Mouse (Mus musculus): ENCODE measurements around the gene Lin54. TPM values are rescaled to one million over a fixed set of nuclear protein-coding genes. Genes with fewer than 3 reads are reported as not detected.

Lin54 gene
- polyA plus RNA-seq, 1 experiment = 5.2 TPM

DNA sequence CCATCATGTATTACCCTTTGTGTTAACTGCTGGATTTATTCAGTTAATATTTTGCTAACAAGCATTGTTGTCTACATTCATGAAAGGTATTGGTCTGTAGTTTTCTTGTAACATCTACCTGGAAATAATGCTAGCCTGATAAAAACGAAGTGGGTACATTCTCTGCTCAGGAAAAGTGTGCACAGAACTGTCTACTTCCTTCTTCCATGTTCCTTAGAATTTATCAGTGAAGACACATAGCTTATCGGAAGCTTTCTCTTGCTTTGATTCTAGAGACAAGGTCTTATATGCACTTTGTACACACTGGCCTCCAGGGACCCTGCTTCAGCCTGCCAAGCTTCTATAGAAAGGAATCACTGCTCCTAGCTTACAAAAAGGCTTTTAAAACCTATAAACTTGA lies 11.1 kb downstream of the Lin54 start:
- peaks cover 64% of the 10 kb centered on the region for H3K79me3 ChIP-seq (ENCODE audit: low read depth)
- TF ChIP-seq MYOD1 (IDR thresholded peaks at IDR 0.05; ENCODE audit: control insufficient read depth, insufficient read length, low read depth) (no peak), USF1 (IDR thresholded peaks at IDR 0.05; ENCODE audit: low read depth) (no peak), MYOG (IDR thresholded peaks at IDR 0.05; ENCODE audit: control insufficient read depth, extremely low read depth, insufficient read length) (no peak), CEBPB (IDR thresholded peaks at IDR 0.05; ENCODE audit: low read depth) (no peak), MAX (IDR thresholded peaks at IDR 0.05) (no peak), CTCF (IDR thresholded peaks at IDR 0.05; ENCODE audit: control insufficient read depth, insufficient read depth, insufficient read length) (no peak), FOSL1 (IDR thresholded peaks at IDR 0.05; ENCODE audit: insufficient read depth, low read length, poor library complexity, severe bottlenecking) (no peak)
- H3K27me3 ChIP-seq (ENCODE audit: control insufficient read depth, insufficient read depth, insufficient read length) = no peaks in the 10 kb centered on the region
- no peak overlapping the region for H3K4me3 ChIP-seq (ENCODE audit: insufficient read depth, poor library complexity, severe bottlenecking)
- H3K36me3 ChIP-seq (ENCODE audit: control insufficient read depth, insufficient read depth) = peaks cover 6% of the 10 kb centered on the region
- peaks cover 93% of the 10 kb centered on the region for H3K79me2 ChIP-seq (ENCODE audit: control insufficient read depth, insufficient read depth)
- no peak overlapping the region for H3ac ChIP-seq (ENCODE audit: control insufficient read depth, insufficient read length, low read depth)

DNA sequence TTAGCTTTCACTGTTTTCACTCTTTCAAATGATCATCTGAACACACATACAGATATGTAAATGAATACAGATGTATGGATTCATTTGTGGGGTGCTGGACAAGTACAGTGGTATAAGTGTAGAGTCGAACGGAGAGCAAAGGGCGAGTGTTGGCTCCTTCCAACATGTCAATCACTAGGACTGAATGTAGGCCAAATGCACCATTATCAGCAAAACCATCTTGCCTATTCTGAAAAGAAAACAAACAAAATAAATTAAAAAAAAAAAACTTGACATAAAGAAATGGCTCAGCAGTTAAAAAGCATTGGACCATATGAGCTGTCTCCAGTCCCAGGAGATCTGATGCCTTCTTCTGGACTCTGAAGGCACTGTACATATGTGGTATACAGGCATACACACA lies 12.2 kb downstream of the Lin54 start:
- peaks cover 59% of the 10 kb centered on the region for H3K79me3 ChIP-seq (ENCODE audit: low read depth)
- H3K79me2 ChIP-seq (ENCODE audit: control insufficient read depth, insufficient read depth) = peaks cover 85% of the 10 kb centered on the region
- H3K36me3 ChIP-seq (ENCODE audit: control insufficient read depth, insufficient read depth) = peaks cover 6% of the 10 kb centered on the region
- no peaks in the 10 kb centered on the region for H3K27me3 ChIP-seq (ENCODE audit: control insufficient read depth, insufficient read depth, insufficient read length)
- no peak overlapping the region for H3K4me3 ChIP-seq (ENCODE audit: insufficient read depth, poor library complexity, severe bottlenecking)
- no peak overlapping the region for H3ac ChIP-seq (ENCODE audit: control insufficient read depth, insufficient read length, low read depth)
- no peak for TF ChIP-seq CTCF (IDR thresholded peaks at IDR 0.05; ENCODE audit: control insufficient read depth, insufficient read depth, insufficient read length)

DNA sequence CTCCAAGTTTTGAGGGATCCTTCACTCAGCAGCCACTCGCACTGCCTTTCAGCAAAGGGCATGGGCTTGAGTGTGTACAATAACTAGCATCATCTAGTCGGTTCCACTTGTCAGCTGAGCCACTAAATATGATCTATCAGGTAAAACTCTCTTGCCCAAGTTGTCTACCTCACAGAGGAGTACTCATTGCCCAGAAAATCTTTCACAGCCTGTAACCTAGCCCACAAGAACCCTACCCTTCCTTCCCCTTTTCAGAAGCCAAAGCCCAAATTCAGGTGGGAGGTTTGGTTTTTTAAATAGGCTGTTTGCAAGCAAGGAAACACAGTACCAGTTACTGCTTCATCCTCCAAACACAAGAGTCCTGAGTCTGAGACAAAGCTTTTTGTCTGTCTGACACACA lies 13.3 kb downstream of the Lin54 start:
- Histone ChIP-seq H3K36me3 (ENCODE audit: control insufficient read depth, insufficient read depth) (peaks cover 6% of the 10 kb centered on the region), H3K79me2 (ENCODE audit: control insufficient read depth, insufficient read depth) (peaks cover 86% of the 10 kb centered on the region), H3ac (ENCODE audit: control insufficient read depth, insufficient read length, low read depth) (no peak overlapping the region), H3K4me3 (ENCODE audit: insufficient read depth, poor library complexity, severe bottlenecking) (no peak overlapping the region), H3K27me3 (ENCODE audit: control insufficient read depth, insufficient read depth, insufficient read length) (no peaks in the 10 kb centered on the region), H3K79me3 (ENCODE audit: low read depth) (peaks cover 52% of the 10 kb centered on the region)
- no peak for TF ChIP-seq FOSL1 (IDR thresholded peaks at IDR 0.05; ENCODE audit: insufficient read depth, low read length, poor library complexity, severe bottlenecking)
- TF ChIP-seq MYOD1 (IDR thresholded peaks at IDR 0.05; ENCODE audit: control insufficient read depth, insufficient read length, low read depth) = no peak
- no peak for TF ChIP-seq USF1 (IDR thresholded peaks at IDR 0.05; ENCODE audit: low read depth)
- no peak for TF ChIP-seq CEBPB (IDR thresholded peaks at IDR 0.05; ENCODE audit: low read depth)
- TF ChIP-seq CTCF (IDR thresholded peaks at IDR 0.05; ENCODE audit: control insufficient read depth, insufficient read depth, insufficient read length) = no peak
- no peak for TF ChIP-seq MAX (IDR thresholded peaks at IDR 0.05)
- no peak for TF ChIP-seq MYOG (IDR thresholded peaks at IDR 0.05; ENCODE audit: control insufficient read depth, extremely low read depth, insufficient read length)

DNA sequence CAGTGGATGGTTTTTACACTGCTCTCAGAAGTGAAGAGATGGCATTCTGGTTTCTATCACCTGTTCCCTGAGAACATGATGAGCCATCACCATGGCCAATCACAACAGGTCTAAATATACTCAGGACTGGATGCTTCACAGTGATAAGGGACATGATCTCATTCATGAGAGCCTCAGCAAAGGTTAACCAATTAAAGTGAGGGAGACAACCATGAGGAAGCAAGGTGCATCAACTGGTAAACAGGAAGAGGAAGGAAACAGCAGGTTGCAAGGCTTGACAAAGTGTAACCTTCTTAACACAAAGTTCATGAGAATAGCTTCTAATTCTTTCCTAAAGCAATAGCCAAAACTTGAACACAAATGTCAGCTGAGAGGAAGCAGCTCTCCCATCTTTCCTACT lies 16.9 kb downstream of the Lin54 start:
- Histone ChIP-seq H3K27me3 (ENCODE audit: control insufficient read depth, insufficient read depth, insufficient read length) (no peaks in the 10 kb centered on the region), H3K79me3 (ENCODE audit: low read depth) (peaks cover 25% of the 10 kb centered on the region), H3K36me3 (ENCODE audit: control insufficient read depth, insufficient read depth) (peaks cover 22% of the 10 kb centered on the region), H3K79me2 (ENCODE audit: control insufficient read depth, insufficient read depth) (peaks cover 56% of the 10 kb centered on the region), H3ac (ENCODE audit: control insufficient read depth, insufficient read length, low read depth) (no peak overlapping the region), H3K4me3 (ENCODE audit: insufficient read depth, poor library complexity, severe bottlenecking) (no peak overlapping the region)
- TF ChIP-seq FOSL1 (IDR thresholded peaks at IDR 0.05; ENCODE audit: insufficient read depth, low read length, poor library complexity, severe bottlenecking) (no peak), USF1 (IDR thresholded peaks at IDR 0.05; ENCODE audit: low read depth) (no peak), CTCF (IDR thresholded peaks at IDR 0.05; ENCODE audit: control insufficient read depth, insufficient read depth, insufficient read length) (no peak), MAX (IDR thresholded peaks at IDR 0.05) (no peak), MYOD1 (IDR thresholded peaks at IDR 0.05; ENCODE audit: control insufficient read depth, insufficient read length, low read depth) (no peak), CEBPB (IDR thresholded peaks at IDR 0.05; ENCODE audit: low read depth) (no peak), MYOG (IDR thresholded peaks at IDR 0.05; ENCODE audit: control insufficient read depth, extremely low read depth, insufficient read length) (no peak)

DNA sequence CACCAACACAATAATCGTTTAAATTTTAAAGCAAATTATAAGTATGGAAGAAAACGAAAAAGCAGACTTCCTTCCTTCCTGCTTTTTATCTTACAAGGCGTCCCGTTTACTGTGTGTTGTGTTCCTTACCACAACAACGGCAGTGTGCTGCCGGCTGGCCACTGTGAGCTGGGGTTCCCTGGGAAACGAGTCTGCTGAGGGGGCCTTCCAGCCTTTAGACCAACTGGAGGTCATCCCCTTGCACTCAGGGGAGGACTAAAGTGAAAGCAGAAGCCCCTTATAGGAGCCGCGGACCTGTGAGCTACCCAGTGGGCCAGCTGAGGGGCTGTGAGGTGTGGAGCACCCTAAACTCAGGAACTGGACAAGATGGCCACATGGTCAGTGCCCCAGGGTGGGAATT lies 22.8 kb downstream of the Lin54 start:
- H3K27me3 ChIP-seq (ENCODE audit: control insufficient read depth, insufficient read depth, insufficient read length) = no peaks in the 10 kb centered on the region
- H3ac ChIP-seq (ENCODE audit: control insufficient read depth, insufficient read length, low read depth) = no peak overlapping the region
- no peak for TF ChIP-seq MYOD1 (IDR thresholded peaks at IDR 0.05; ENCODE audit: control insufficient read depth, insufficient read length, low read depth)
- TF ChIP-seq FOSL1 (IDR thresholded peaks at IDR 0.05; ENCODE audit: insufficient read depth, low read length, poor library complexity, severe bottlenecking) = no peak
- no peak for TF ChIP-seq CEBPB (IDR thresholded peaks at IDR 0.05; ENCODE audit: low read depth)
- no peak for TF ChIP-seq USF1 (IDR thresholded peaks at IDR 0.05; ENCODE audit: low read depth)
- no peak for TF ChIP-seq MAX (IDR thresholded peaks at IDR 0.05)
- TF ChIP-seq CTCF (IDR thresholded peaks at IDR 0.05; ENCODE audit: control insufficient read depth, insufficient read depth, insufficient read length) = no peak
- no peak for TF ChIP-seq MYOG (IDR thresholded peaks at IDR 0.05; ENCODE audit: control insufficient read depth, extremely low read depth, insufficient read length)
- no peak overlapping the region for H3K4me3 ChIP-seq (ENCODE audit: insufficient read depth, poor library complexity, severe bottlenecking)
- peaks cover 11% of the 10 kb centered on the region for H3K79me2 ChIP-seq (ENCODE audit: control insufficient read depth, insufficient read depth)
- peaks cover 30% of the 10 kb centered on the region for H3K36me3 ChIP-seq (ENCODE audit: control insufficient read depth, insufficient read depth)
- H3K79me3 ChIP-seq (ENCODE audit: low read depth) = no peaks in the 10 kb centered on the region

DNA sequence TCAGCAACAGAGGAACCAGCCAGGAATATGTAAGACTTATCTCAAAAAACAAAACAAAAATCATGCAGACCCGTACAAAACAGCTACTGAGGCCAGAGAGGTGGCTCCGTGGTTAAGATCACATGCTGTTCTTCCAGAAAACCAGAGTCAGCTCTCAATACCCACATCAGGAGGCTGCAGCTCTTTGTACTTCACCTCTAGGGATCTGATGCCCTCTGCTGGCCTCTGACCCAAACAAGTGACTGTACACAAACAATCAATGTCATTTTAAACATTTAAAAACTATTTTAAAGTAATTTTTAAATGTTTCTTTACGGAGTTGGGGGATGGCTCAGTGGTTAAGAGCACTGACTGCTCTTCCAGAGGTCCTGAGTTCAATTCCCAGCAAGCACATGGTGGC lies 24.1 kb downstream of the Lin54 start:
- peaks cover 9% of the 10 kb centered on the region for H3K79me2 ChIP-seq (ENCODE audit: control insufficient read depth, insufficient read depth)
- no peaks in the 10 kb centered on the region for H3K27me3 ChIP-seq (ENCODE audit: control insufficient read depth, insufficient read depth, insufficient read length)
- no peak for TF ChIP-seq USF1 (IDR thresholded peaks at IDR 0.05; ENCODE audit: low read depth)
- no peak for TF ChIP-seq MAX (IDR thresholded peaks at IDR 0.05)
- H3ac ChIP-seq (ENCODE audit: control insufficient read depth, insufficient read length, low read depth) = no peak overlapping the region
- peaks cover 3% of the 10 kb centered on the region for H3K79me3 ChIP-seq (ENCODE audit: low read depth)
- H3K36me3 ChIP-seq (ENCODE audit: control insufficient read depth, insufficient read depth) = peaks cover 39% of the 10 kb centered on the region
- no peak overlapping the region for H3K4me3 ChIP-seq (ENCODE audit: insufficient read depth, poor library complexity, severe bottlenecking)
